Mouse (Mus musculus) E14TG2a.4 (cell line): Measurements from ENCODE around the gene Slitrk1.

Source experiments
- CTCF ChIP-seq: conservative IDR thresholded peaks from 2 replicates; pipeline ENCODE4 v1.5.1; 2014; ENCODE audit warnings: low read length
- POU5F1 ChIP-seq: IDR thresholded peaks from 2 replicates; pipeline ENCODE4 v1.6.1; 2014; ENCODE audit warnings: low read length, borderline replicate concordance

- TF ChIP-seq CTCF (no peak), POU5F1 (no peak)
Measured at GRCm38 (mm10) chr14:108912876-108913490, 975 bp downstream of the Slitrk1 start.
